Comparison of ENCODE assay signal across 10 mouse cellular contexts in genomic region chr11:115615108-115615825, GRCm38 (mm10). TPM values are rescaled to one million over a fixed set of nuclear protein-coding genes. Genes with fewer than 3 reads are reported as not detected.
DNase-seq lines count a peak whose midpoint lies in the region; ATAC-seq and TF ChIP-seq lines count a peak whose summit lies in the region.
"Had no signal": no experiment of that assay in that cellular context is flagged by ENCODE, and none has a peak within 500 bp of the region (broad histone marks: within the 10 kb centered on the region; RNA-seq: fewer than 3 reads in every experiment).

No protein-coding gene starts in this region.

- ATAC-seq in liver, postnatal 0 days = no peak
- ATAC-seq in liver, embryonic 11.5 days (replicated peaks; ENCODE audit: low FRiP score) = no peak
- no peak for ATAC-seq in heart, embryonic 16.5 days (replicated peaks; ENCODE audit: extremely low read depth, insufficient read depth, low FRiP score)

- no peaks in the 10 kb centered on the region for H3K9me3 ChIP-seq in liver, postnatal 0 days (ENCODE audit: low read length)
- no peaks in the 10 kb centered on the region for H3K9me3 ChIP-seq in liver, embryonic 11.5 days (ENCODE audit: control insufficient read depth, low read length)
- no peaks in the 10 kb centered on the region for H3K9me3 ChIP-seq in heart, embryonic 16.5 days (replicated peaks; ENCODE audit: control insufficient read depth, low read length)
- H3K9me3 ChIP-seq: liver, embryonic 15.5 days had no signal

- TF ChIP-seq EP300 in liver, postnatal 0 days (IDR thresholded peaks at IDR 0.05; ENCODE audit: low read depth) = no peak

- no peak overlapping the region for H3K4me3 ChIP-seq in liver, postnatal 0 days (ENCODE audit: low read depth, low read length)
- H3K4me3 ChIP-seq in liver, embryonic 11.5 days (ENCODE audit: low read depth, low read length) = no peak overlapping the region
- no peak overlapping the region for H3K4me3 ChIP-seq in heart, embryonic 16.5 days (ENCODE audit: low read length)
- H3K4me3 ChIP-seq: liver, embryonic 15.5 days had no signal

- no peak for TF ChIP-seq CTCF in liver, postnatal 0 days (IDR thresholded peaks at IDR 0.05; ENCODE audit: low read depth)

- WGBS in liver, postnatal 0 days (ENCODE audit: insufficient replicate concordance) = 76% methylated on average over 14 of the region's 15 CpGs
- WGBS in liver, embryonic 11.5 days = 79% methylated on average over 15 of the region's 15 CpGs
- WGBS in heart, embryonic 16.5 days = 64% methylated on average over 15 of the region's 15 CpGs

- no peak overlapping the region for H3K4me2 ChIP-seq in liver, postnatal 0 days (ENCODE audit: low read depth, low read length)
- H3K4me2 ChIP-seq in liver, embryonic 11.5 days = no peak overlapping the region
- no peak overlapping the region for H3K4me2 ChIP-seq in heart, embryonic 16.5 days (ENCODE audit: low read depth, low read length)
- H3K4me2 ChIP-seq: liver, embryonic 15.5 days had no signal

- H3K27me3 ChIP-seq in liver, postnatal 0 days (ENCODE audit: insufficient read depth, low read length) = no peaks in the 10 kb centered on the region
- H3K27me3 ChIP-seq in liver, embryonic 11.5 days (replicated peaks; ENCODE audit: control insufficient read depth, insufficient read depth, low read length) = no peaks in the 10 kb centered on the region
- no peaks in the 10 kb centered on the region for H3K27me3 ChIP-seq in heart, embryonic 16.5 days (ENCODE audit: control insufficient read depth, insufficient read depth, low read length)
- H3K27me3 ChIP-seq: liver, embryonic 15.5 days had no signal

- no peak overlapping the region for H3K27ac ChIP-seq in liver, postnatal 0 days (ENCODE audit: low read depth)
- H3K27ac ChIP-seq in liver, embryonic 11.5 days (ENCODE audit: low read depth, low read length) = no peak overlapping the region
- H3K27ac ChIP-seq in heart, embryonic 16.5 days (ENCODE audit: low read length) = peak overlapping the region; percentile 48; the same call in 1 of the 2 replicates
- H3K27ac ChIP-seq: liver, embryonic 15.5 days had no signal

- no peak overlapping the region for H3K9ac ChIP-seq in liver, postnatal 0 days (replicated peaks)
- H3K9ac ChIP-seq in liver, embryonic 11.5 days (ENCODE audit: low read depth, low read length) = no peak overlapping the region
- H3K9ac ChIP-seq in heart, embryonic 16.5 days (ENCODE audit: low read length) = peak overlapping the region; percentile 31; the same call in 1 of the 2 replicates
- H3K9ac ChIP-seq: liver, embryonic 15.5 days had no signal

- peaks cover 19% of the 10 kb centered on the region for H3K4me1 ChIP-seq in liver, postnatal 0 days (ENCODE audit: insufficient read depth)
- peaks cover 17% of the 10 kb centered on the region for H3K4me1 ChIP-seq in liver, embryonic 11.5 days (replicated peaks; ENCODE audit: control insufficient read depth, insufficient read depth, low read length)
- peaks cover 16% of the 10 kb centered on the region for H3K4me1 ChIP-seq in heart, embryonic 16.5 days (ENCODE audit: control insufficient read depth, insufficient read depth, low read length)

- DNase-seq in adrenal gland, adult 2 months = peak; percentile 82
- DNase-seq in adrenal gland, postnatal 4 days (ENCODE audit: low spot score in 2 of 2) = no peak
- DNase-seq in liver, postnatal 0 days = peak; percentile 12
- no peak for DNase-seq in liver, embryonic 11.5 days (ENCODE audit: low spot score)
- peak; percentile 45 to 48 for DNase-seq in kidney, postnatal 36 days
- no peak for DNase-seq in embryo, embryonic 10 days (ENCODE audit: low spot score)
- DNase-seq in thymus, postnatal 10 days (ENCODE audit: low spot score in 2 of 2) = no peak
- DNase-seq: cerebellum, adult 8-10 months had no signal

- H3K36me3 ChIP-seq in liver, postnatal 0 days (replicated peaks; ENCODE audit: insufficient read depth, low read length) = peaks cover 11% of the 10 kb centered on the region
- peaks cover 14% of the 10 kb centered on the region for H3K36me3 ChIP-seq in liver, embryonic 11.5 days (ENCODE audit: control insufficient read depth, insufficient read depth, low read length)
- H3K36me3 ChIP-seq in heart, embryonic 16.5 days (ENCODE audit: control insufficient read depth, insufficient read depth) = peaks cover 7% of the 10 kb centered on the region

RNA-seq across cellular contexts. Expression of gene Mif4gd, which starts 2.5 kb away (rescaled TPM):
- 100 to 1,000 TPM in 1 of 2 experiments, 10 to 100 TPM in 1; 92.5 to 170 TPM for total RNA-seq in adrenal gland, adult 2 months (2021)
- polyA plus RNA-seq in adrenal gland, adult 2 months (2012; rRNA removed) = 182 and 243 TPM in 2 replicates
- 100 to 1,000 TPM; 150 to 165 TPM for total RNA-seq in adrenal gland, postnatal 4 days (2021)
- 37.9 and 39.9 TPM in 2 replicates for polyA plus RNA-seq in liver, postnatal 0 days (2015; fragmentation: Nextera tagmentation; extraction: Ambion mirVana)
- 39.0 and 41.4 TPM in 2 replicates for polyA plus RNA-seq in liver, embryonic 11.5 days (2014; fragmentation: Nextera tagmentation; extraction: Ambion mirVana)
- polyA plus RNA-seq in heart, embryonic 16.5 days (2015; fragmentation: Nextera tagmentation; extraction: Ambion mirVana) = 41.5 and 42.0 TPM in 2 replicates

RNA-seq across cellular contexts. Expression of gene Gga3, which starts 11.4 kb away (rescaled TPM):
- 10 to 100 TPM; 21.8 to 38.7 TPM for total RNA-seq in adrenal gland, adult 2 months (2021)
- 22.6 and 38.9 TPM in 2 replicates for polyA plus RNA-seq in adrenal gland, adult 2 months (2012; rRNA removed)
- 10 to 100 TPM; 29.1 to 34.6 TPM for total RNA-seq in adrenal gland, postnatal 4 days (2021)
- 3.0 and 3.5 TPM in 2 replicates for polyA plus RNA-seq in liver, postnatal 0 days (2015; fragmentation: Nextera tagmentation; extraction: Ambion mirVana)
- 23.6 and 27.4 TPM in 2 replicates for polyA plus RNA-seq in liver, embryonic 11.5 days (2014; fragmentation: Nextera tagmentation; extraction: Ambion mirVana)
- polyA plus RNA-seq in heart, embryonic 16.5 days (2015; fragmentation: Nextera tagmentation; extraction: Ambion mirVana) = 15.4 and 18.8 TPM in 2 replicates

RNA-seq across cellular contexts. Expression of gene Mrps7, which starts 11.5 kb away (rescaled TPM):
- total RNA-seq in adrenal gland, adult 2 months (2021) = 100 to 1,000 TPM in 1 of 2 experiments, 10 to 100 TPM in 1; 99.9 to 121 TPM
- 31.8 and 33.5 TPM in 2 replicates for polyA plus RNA-seq in adrenal gland, adult 2 months (2012; rRNA removed)
- total RNA-seq in adrenal gland, postnatal 4 days (2021) = 10 to 100 TPM; 72.9 to 77.3 TPM
- 46.4 and 48.9 TPM in 2 replicates for polyA plus RNA-seq in liver, postnatal 0 days (2015; fragmentation: Nextera tagmentation; extraction: Ambion mirVana)
- 121 and 125 TPM in 2 replicates for polyA plus RNA-seq in liver, embryonic 11.5 days (2014; fragmentation: Nextera tagmentation; extraction: Ambion mirVana)
- polyA plus RNA-seq in heart, embryonic 16.5 days (2015; fragmentation: Nextera tagmentation; extraction: Ambion mirVana) = 84.4 and 86.2 TPM in 2 replicates

RNA-seq across cellular contexts. Expression of gene Slc25a19, which starts 12.8 kb away (rescaled TPM):
- total RNA-seq in adrenal gland, adult 2 months (2021) = 100 to 1,000 TPM; 117 to 132 TPM
- 156 and 170 TPM in 2 replicates for polyA plus RNA-seq in adrenal gland, adult 2 months (2012; rRNA removed)
- total RNA-seq in adrenal gland, postnatal 4 days (2021) = 10 to 100 TPM; 58.4 to 69.9 TPM
- polyA plus RNA-seq in liver, postnatal 0 days (2015; fragmentation: Nextera tagmentation; extraction: Ambion mirVana) = 6.1 and 6.9 TPM in 2 replicates
- polyA plus RNA-seq in liver, embryonic 11.5 days (2014; fragmentation: Nextera tagmentation; extraction: Ambion mirVana) = 30.2 and 30.9 TPM in 2 replicates
- 55.7 and 58.1 TPM in 2 replicates for polyA plus RNA-seq in heart, embryonic 16.5 days (2015; fragmentation: Nextera tagmentation; extraction: Ambion mirVana)

RNA-seq across cellular contexts. Expression of gene Nup85, which starts 51.0 kb away (rescaled TPM):
- 10 to 100 TPM; 32.5 to 46.0 TPM for total RNA-seq in adrenal gland, adult 2 months (2021)
- 24.7 and 28.9 TPM in 2 replicates for polyA plus RNA-seq in adrenal gland, adult 2 months (2012; rRNA removed)
- 10 to 100 TPM; 68.9 to 73.6 TPM for total RNA-seq in adrenal gland, postnatal 4 days (2021)
- polyA plus RNA-seq in liver, postnatal 0 days (2015; fragmentation: Nextera tagmentation; extraction: Ambion mirVana) = 41.8 and 46.0 TPM in 2 replicates
- polyA plus RNA-seq in liver, embryonic 11.5 days (2014; fragmentation: Nextera tagmentation; extraction: Ambion mirVana) = 277 and 296 TPM in 2 replicates
- 107 and 117 TPM in 2 replicates for polyA plus RNA-seq in heart, embryonic 16.5 days (2015; fragmentation: Nextera tagmentation; extraction: Ambion mirVana)

Comparison
In these comparisons a context has a peak if more than half of its experiments do, and no peak if none do; other contexts are left out.
1. DNase-seq: peak in adrenal gland, adult 2 months (single experiment), liver, postnatal 0 days (single experiment) and kidney, postnatal 36 days (2 of 2); none in adrenal gland, postnatal 4 days (0 of 2), liver, embryonic 11.5 days (single experiment), embryo, embryonic 10 days (single experiment) and thymus, postnatal 10 days (0 of 2).